Mouse (Mus musculus) bone marrow, adult 2 months (tissue): ENCODE measurements at regions not wholly inside any gene's neighbourhood (a gene's known extent, or its start where the extent isn't known, plus 50 kb on each side); places are given as distances from the start of the nearest gene placed in this dataset.

Experiments used
- CTCF ChIP-seq: fragments of 200-500 bp; IDR thresholded peaks from 2 replicates; pipeline ENCODE4 v1.5.1; 2011; ENCODE audit warnings: low read length, control low read depth; ENCODE audit not compliant: control insufficient read depth, insufficient read depth
- POLR2A ChIP-seq: fragments of 200-500 bp; IDR thresholded peaks from 2 replicates; pipeline ENCODE4 v1.6.1; 2011; ENCODE audit warnings: low read depth, mild to moderate bottlenecking, control low read depth, low read length, borderline replicate concordance; ENCODE audit not compliant: control insufficient read depth

DNA sequence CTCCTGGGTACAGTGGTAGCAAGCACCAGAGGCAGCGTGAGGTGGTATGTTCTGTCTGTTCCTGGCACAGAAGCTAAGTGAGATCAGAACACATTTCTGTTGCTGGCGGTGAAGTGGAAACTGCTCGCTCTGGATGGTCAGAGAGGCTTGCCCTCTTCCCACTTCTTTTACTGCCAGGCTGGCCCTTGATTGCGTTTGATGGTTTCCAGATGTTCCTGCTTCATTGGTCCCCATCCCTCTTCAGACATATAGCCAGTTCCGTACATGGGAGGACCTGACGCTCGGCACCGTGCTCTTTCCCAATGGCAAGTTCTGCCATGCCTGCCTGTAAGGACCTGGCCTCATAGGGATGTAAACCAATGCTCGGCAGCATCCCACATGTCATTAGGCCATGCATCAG lies 128.0 kb upstream of the Adamts16 start:
- TF ChIP-seq POLR2A (no peak), CTCF (no peak)
